Mouse (Mus musculus): ENCODE data around the gene Zfp92. TPM values are rescaled to one million over a fixed set of nuclear protein-coding genes. Genes with fewer than 3 reads are reported as not detected.
A peak's percentile ranks its signal among the peaks of the same experiment; 100 is the strongest.

Zfp92 gene
- total RNA-seq, 1 experiment from 2014 or later: 0.26 TPM

- no peak for DNase-seq
These were observed 63.7 kb downstream of the Zfp92 start for GRCm38 (mm10) chrX:73474340-73475165.

DNA sequence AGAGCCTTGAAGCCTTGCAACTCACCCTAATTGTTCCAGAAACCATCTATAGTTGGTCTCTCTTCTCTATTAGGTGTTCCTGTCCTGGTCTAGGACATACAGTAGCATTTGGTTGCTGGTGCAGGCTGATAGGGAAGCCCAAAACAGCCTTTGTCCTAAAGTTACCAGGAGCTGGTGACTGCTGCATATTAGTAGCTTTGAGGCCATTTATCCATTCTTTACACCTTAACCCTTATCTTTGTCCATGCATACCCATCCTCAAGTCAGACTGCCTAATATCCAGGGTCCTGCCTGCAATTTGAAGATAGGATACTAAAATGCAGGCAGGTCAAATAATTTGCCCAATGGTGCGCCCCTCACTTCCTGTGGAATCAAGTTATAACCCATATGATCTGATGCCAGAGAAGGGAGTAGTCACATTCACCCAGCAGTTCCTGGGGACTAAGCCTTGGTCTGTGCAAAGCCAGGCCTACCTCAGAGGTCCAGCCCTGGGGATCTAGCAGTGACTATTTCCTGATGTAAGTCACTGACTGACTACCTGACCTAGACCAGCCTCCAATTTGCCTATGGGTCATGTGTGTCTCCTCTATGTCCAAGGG lies 64.9 kb downstream of the Zfp92 start:
- DNase-seq: no peak

GRCm38 (mm10) chrX:73476621-73477020 lies 65.7 kb downstream of the Zfp92 start:
- DNase-seq: peak; percentile 33

DNA sequence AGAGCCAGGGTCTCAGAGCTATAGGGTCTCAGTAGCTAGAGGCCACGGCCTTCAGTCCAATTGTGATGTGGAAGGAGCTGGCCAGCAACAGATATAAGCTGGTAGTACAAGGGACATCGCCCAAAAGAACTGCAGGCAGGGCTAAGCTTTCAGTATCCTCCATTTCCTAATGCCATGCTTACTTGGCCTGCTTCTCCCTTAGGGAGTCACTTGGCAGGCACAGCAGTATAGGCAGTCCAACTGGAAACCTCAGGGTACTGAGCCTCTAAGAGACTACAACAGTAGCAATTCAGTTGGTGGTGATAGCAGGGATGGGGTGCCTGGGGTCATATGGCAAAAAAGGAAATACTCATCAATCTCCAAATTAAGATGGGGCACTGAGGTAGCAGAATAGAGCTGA lies 66.6 kb downstream of the Zfp92 start:
- DNase-seq: peak; percentile 36

Other genes with a start within 250 kb of the Zfp92 start
- not detected in 2 replicates for gene Spin2d, start 234.1 kb upstream of the Zfp92 start, total RNA-seq (2021)
- 8.9 and 10.4 TPM in 2 replicates for gene Xlr3b, start 218.9 kb upstream of the Zfp92 start, total RNA-seq (2021)
- gene Xlr4b, start 196.8 kb upstream of the Zfp92 start, total RNA-seq (2021): 1.7 and 3.7 TPM in 2 replicates
- 7.6 and 8.4 TPM in 2 replicates for gene F8a, start 182.8 kb upstream of the Zfp92 start, total RNA-seq (2021)
- 0.85 and 1.2 TPM in 2 replicates for gene Xlr4c, start 168.0 kb upstream of the Zfp92 start, total RNA-seq (2021)
- not detected in 2 replicates for gene Xlr3c, start 145.7 kb upstream of the Zfp92 start, total RNA-seq (2021)
- gene Xlr5a, start 118.1 kb upstream of the Zfp92 start, total RNA-seq (2021): 0.26 TPM in 1 of 2 replicates, not detected in the other
- gene Xlr5c, start 118.1 kb upstream of the Zfp92 start, total RNA-seq (2021): 0.74 and 1.3 TPM in 2 replicates
- not detected in 2 replicates for gene Gm45015, start 74.3 kb upstream of the Zfp92 start, total RNA-seq (2021)
- gene Zfp275, start 68.5 kb upstream of the Zfp92 start, total RNA-seq (2021): 19.3 and 22.9 TPM in 2 replicates
- not detected in 2 replicates for gene Gm18336, start 12.4 kb upstream of the Zfp92 start, total RNA-seq (2021)
- not detected in 2 replicates for gene Trex2, start 24.2 kb downstream of the Zfp92 start, total RNA-seq (2021)
- gene Haus7, start 47.9 kb downstream of the Zfp92 start, total RNA-seq (2021): 22.8 and 25.2 TPM in 2 replicates
- gene Bgn, start 72.5 kb downstream of the Zfp92 start, total RNA-seq (2021): 183 and 214 TPM in 2 replicates
- 16.3 and 20.9 TPM in 2 replicates for gene Atp2b3, start 92.0 kb downstream of the Zfp92 start, total RNA-seq (2021)
- gene Dusp9, start 228.3 kb downstream of the Zfp92 start, total RNA-seq (2021): 0.30 and 0.74 TPM in 2 replicates
- 6.1 and 8.4 TPM in 2 replicates for gene Pnck, start 249.0 kb downstream of the Zfp92 start, total RNA-seq (2021)

Measured in adrenal gland, postnatal 14 days (tissue).